27 mouse cellular contexts compared by ENCODE assay signal in the genomic region with DNA sequence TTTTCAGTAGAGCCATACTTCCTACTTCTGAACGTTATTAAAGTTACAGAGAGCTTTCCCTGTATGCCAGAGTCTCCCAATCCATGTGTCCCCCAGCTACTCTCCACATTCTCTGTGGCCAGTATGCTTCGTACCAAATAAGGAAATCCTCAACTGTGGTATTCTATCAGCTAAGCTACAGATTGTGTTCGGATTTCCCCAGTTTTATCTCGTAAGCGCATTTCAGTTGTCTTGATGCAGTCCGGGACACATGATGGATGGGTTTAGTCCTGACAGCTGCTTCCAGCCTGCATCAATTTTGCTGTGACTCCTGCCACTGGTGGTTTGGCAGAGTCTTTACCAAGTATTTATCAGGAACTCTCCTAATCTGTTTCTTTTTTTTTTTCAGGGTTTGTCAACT. TPM values are rescaled to one million over a fixed set of nuclear protein-coding genes. Genes with fewer than 3 reads are reported as not detected.
"Had no signal": no experiment of that assay in that cellular context is flagged by ENCODE, and none has a peak within 500 bp of the region (broad histone marks: within the 10 kb centered on the region; RNA-seq: fewer than 3 reads in every experiment).

No protein-coding gene starts in this region.

- H3K4me2 ChIP-seq: kidney, embryonic 15.5 days; limb, embryonic 12.5 days; limb, embryonic 15.5 days; liver, embryonic 11.5 days; midbrain, embryonic 12.5 days; midbrain, embryonic 15.5 days; neural tube, embryonic 13.5 days had no signal

- H3K36me3 ChIP-seq: kidney, embryonic 15.5 days; limb, embryonic 12.5 days; limb, embryonic 15.5 days; midbrain, embryonic 12.5 days; midbrain, embryonic 15.5 days; neural tube, embryonic 13.5 days had no signal

- ATAC-seq: intestine, postnatal 0 days; liver, postnatal 0 days; midbrain, embryonic 15.5 days had no signal

- DNase-seq: kidney, adult 2 months; kidney, postnatal 14 days; left cerebral cortex, postnatal 4 days; liver, postnatal 0 days; lung, postnatal 14 days; lung, postnatal 4 days; thymus, adult 18-20 months; thymus, postnatal 36 days had no signal

- H3K27me3 ChIP-seq: kidney, embryonic 15.5 days; limb, embryonic 12.5 days; limb, embryonic 15.5 days; midbrain, embryonic 12.5 days; midbrain, embryonic 15.5 days; neural tube, embryonic 13.5 days had no signal

- H3K4me3 ChIP-seq: kidney, embryonic 15.5 days; limb, embryonic 12.5 days; limb, embryonic 15.5 days; midbrain, embryonic 12.5 days; midbrain, embryonic 15.5 days; neural tube, embryonic 13.5 days had no signal

RNA-seq across cellular contexts. Expression of a gene that starts 10.1 kb away (rescaled TPM):
- total RNA-seq: layer of hippocampus, adult 18-20 months; layer of hippocampus, postnatal 14 days; left cerebral cortex, adult 18-20 months; left cerebral cortex, postnatal 10 days; left cerebral cortex, postnatal 4 days; megakaryocyte, adult 5-6 weeks had no signal
- polyA plus RNA-seq: intestine, postnatal 0 days; kidney, adult 2 months; kidney, embryonic 15.5 days; limb, embryonic 12.5 days; limb, embryonic 15.5 days; liver, embryonic 11.5 days; liver, embryonic 14.5 days; liver, postnatal 0 days; lung, embryonic 16.5 days; midbrain, embryonic 12.5 days; midbrain, embryonic 15.5 days; neural tube, embryonic 13.5 days; small intestine, adult 2 months; spleen, adult 2 months; stomach, embryonic 16.5 days; urinary bladder, adult 2 months had no signal

RNA-seq across cellular contexts. Expression of a gene that starts 19.4 kb away (rescaled TPM):
- total RNA-seq: layer of hippocampus, adult 18-20 months; layer of hippocampus, postnatal 14 days; left cerebral cortex, adult 18-20 months; left cerebral cortex, postnatal 10 days; left cerebral cortex, postnatal 4 days; megakaryocyte, adult 5-6 weeks had no signal
- polyA plus RNA-seq: intestine, postnatal 0 days; kidney, adult 2 months; kidney, embryonic 15.5 days; limb, embryonic 12.5 days; limb, embryonic 15.5 days; liver, embryonic 11.5 days; liver, embryonic 14.5 days; liver, postnatal 0 days; lung, embryonic 16.5 days; midbrain, embryonic 12.5 days; midbrain, embryonic 15.5 days; neural tube, embryonic 13.5 days; small intestine, adult 2 months; spleen, adult 2 months; stomach, embryonic 16.5 days; urinary bladder, adult 2 months had no signal
